Mouse (Mus musculus): Measurements from ENCODE around the gene Wdr74. TPM values are rescaled to one million over a fixed set of nuclear protein-coding genes. Genes with fewer than 3 reads are reported as not detected.
"Not testable (repeated sequence)": the region's sequence is repeated elsewhere in the genome, so short reads cannot be mapped to it uniquely, and the experiment has no call there.

The Wdr74 gene
- polyA plus RNA-seq, 1 experiment, result 55.5 TPM

DNA sequence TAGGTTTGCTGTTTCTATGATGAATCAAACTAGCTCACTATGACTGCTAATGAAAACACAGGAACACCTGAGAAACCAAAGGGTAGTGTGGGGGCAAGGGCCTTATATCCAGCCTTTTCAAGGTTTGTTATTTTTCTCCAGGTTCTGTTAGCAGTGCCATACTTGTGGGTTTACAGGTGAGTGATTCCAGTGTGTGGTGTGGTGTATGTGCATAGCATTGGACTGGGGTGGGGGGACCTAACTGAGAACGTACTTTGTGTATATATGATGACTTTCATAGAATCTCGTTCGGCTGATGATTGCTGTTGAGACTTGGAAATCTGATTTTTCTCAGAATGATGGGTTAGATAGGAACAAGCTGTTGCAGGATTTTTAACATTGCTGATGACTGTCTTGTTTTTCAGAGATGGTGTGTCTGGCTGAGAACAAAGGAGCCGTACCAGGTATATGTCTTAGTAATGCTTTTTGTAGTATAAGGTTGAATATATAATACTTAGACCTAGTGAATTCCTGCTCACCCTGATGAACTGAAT, 10.5 kb upstream of the Wdr74 start:
- 40% methylated on average over 4 of the region's 4 CpGs for WGBS
- H3K27me3 ChIP-seq (ENCODE audit: control insufficient read depth, insufficient read depth, low read length), result no peaks in the 10 kb centered on the region
- no peak overlapping the region for H3K4me3 ChIP-seq (replicated peaks; ENCODE audit: insufficient read depth, low read depth, low read length)
- no peak for DNase-seq
- peaks cover 10% of the 10 kb centered on the region for H3K4me1 ChIP-seq (ENCODE audit: control insufficient read depth, insufficient read depth, low read length)
- TF ChIP-seq CTCF (IDR thresholded peaks at IDR 0.05; ENCODE audit: borderline replicate concordance, insufficient read depth, low read depth, low read length) (no peak), POLR2A (IDR thresholded peaks at IDR 0.05; ENCODE audit: borderline replicate concordance, insufficient read depth, low read length) (no peak)
- no peak overlapping the region for H3K27ac ChIP-seq (ENCODE audit: insufficient read depth, low read length)

DNA sequence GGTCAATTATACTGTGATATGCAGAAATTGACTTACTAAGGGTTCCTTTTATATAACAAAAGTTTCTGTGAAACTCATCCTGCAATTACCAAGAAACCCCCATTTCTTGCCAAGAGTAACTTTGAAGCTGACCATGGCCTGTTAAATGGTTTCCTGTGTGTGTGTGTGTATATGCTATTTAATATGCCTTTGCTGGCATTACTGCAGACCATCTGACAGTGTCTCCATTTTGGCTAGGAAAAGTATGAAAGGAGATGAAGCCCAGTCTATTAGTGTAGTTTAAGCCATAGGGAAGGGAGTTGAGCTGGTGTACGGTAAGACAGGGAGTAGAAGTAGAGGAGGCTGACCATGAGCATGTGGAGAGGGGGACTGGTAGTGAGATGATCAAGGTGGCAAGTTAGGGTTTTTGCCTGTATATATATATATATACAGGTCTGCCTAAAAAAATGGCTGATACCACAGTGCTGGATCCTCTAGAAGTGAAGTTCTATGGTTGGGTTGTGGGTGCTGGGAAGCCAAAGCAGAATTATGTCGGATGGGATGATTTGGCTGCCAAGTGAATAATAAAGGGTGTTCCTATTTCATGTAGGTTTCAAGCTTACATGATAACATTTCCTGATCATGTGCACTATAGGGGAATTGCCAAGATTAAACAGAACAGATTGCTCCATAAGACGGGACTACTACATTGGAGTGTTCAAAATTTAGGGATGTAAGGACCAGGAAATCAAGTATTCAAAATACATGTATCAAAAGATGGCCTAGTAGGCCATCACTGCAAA, 8.8 kb upstream of the Wdr74 start:
- TF ChIP-seq CTCF (IDR thresholded peaks at IDR 0.05; ENCODE audit: borderline replicate concordance, insufficient read depth, low read depth, low read length) (no peak), POLR2A (IDR thresholded peaks at IDR 0.05; ENCODE audit: borderline replicate concordance, insufficient read depth, low read length) (no peak)
- Histone ChIP-seq H3K27ac (ENCODE audit: insufficient read depth, low read length) (no peak overlapping the region), H3K27me3 (ENCODE audit: control insufficient read depth, insufficient read depth, low read length) (no peaks in the 10 kb centered on the region), H3K4me1 (ENCODE audit: control insufficient read depth, insufficient read depth, low read length) (peaks cover 5% of the 10 kb centered on the region; the same call in 1 of the 2 replicates), H3K4me3 (replicated peaks; ENCODE audit: insufficient read depth, low read depth, low read length) (no peak overlapping the region)
- 32% methylated on average over 3 of the region's 3 CpGs for WGBS
- no peak for DNase-seq

DNA sequence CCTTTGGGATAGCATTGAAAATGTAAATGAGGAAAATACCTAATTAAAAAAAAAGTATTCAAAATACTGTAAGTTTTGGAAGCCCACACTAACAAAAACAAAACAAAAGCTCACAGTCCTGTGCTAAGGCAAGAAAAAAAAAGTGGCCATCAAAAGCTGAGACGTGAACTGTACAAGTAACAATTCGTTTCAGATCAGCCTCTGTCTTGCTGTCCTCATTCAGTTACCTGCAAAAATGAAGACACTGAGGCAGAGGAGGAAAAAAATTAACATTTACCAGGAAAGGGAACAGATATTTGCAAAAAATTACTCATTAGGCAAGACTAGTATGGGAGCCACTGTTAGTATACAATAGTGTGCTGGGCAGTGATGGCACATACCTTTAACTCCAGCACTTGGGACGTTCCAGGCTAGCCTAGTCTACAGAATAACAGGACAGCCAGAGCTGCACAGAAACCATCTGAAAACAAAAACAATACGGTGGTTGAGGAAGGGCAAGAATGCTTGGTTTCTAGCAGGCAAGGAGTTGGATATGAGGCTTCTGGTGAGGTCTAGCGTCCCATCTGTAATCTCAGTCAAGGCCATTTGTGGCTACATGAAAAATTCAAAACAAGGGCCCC, 8.0 kb upstream of the Wdr74 start:
- TF ChIP-seq POLR2A (IDR thresholded peaks at IDR 0.05; ENCODE audit: borderline replicate concordance, insufficient read depth, low read length) (no peak), CTCF (IDR thresholded peaks at IDR 0.05; ENCODE audit: borderline replicate concordance, insufficient read depth, low read depth, low read length) (no peak)
- H3K27me3 ChIP-seq (ENCODE audit: control insufficient read depth, insufficient read depth, low read length), result no peaks in the 10 kb centered on the region
- 38% methylated on average over 5 of the region's 5 CpGs for WGBS
- DNase-seq, result no peak
- no peak overlapping the region for H3K4me3 ChIP-seq (replicated peaks; ENCODE audit: insufficient read depth, low read depth, low read length)
- no peak overlapping the region for H3K27ac ChIP-seq (ENCODE audit: insufficient read depth, low read length)
- peaks cover 5% of the 10 kb centered on the region; the same call in 1 of the 2 replicates for H3K4me1 ChIP-seq (ENCODE audit: control insufficient read depth, insufficient read depth, low read length)

GRCm38 (mm10) chr19:8728335-8729099, 7.1 kb upstream of the Wdr74 start:
- not testable (repeated sequence) for H3K27me3 ChIP-seq (ENCODE audit: control insufficient read depth, insufficient read depth, low read length); H3K4me3 ChIP-seq (replicated peaks; ENCODE audit: insufficient read depth, low read depth, low read length); H3K27ac ChIP-seq (ENCODE audit: insufficient read depth, low read length); H3K4me1 ChIP-seq (ENCODE audit: control insufficient read depth, insufficient read depth, low read length); DNase-seq
- 50% methylated on average over 3 of the region's 3 CpGs for WGBS

DNA sequence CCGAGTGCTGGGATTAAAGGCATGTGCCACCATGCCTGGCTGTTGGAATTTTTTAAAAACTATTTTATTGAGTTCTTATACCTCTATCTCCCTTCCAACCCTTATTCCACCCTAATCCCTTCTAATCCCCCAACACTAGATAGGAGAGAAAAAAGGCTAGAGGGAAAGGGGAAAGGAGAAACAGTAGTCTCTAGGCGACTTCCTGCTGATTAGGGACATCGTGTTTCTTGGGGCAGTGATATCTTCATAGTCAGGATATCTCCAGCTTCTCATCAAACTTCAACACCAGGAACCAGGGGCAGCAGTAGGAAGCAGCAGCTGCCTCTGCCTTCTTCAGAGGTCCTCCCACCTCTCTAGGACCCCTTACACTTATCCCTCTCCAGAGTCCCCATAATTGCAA, 1.3 kb upstream of the Wdr74 start:
- no peak for TF ChIP-seq POLR2A (IDR thresholded peaks at IDR 0.05; ENCODE audit: borderline replicate concordance, insufficient read depth, low read length)
- no peak for TF ChIP-seq CTCF (IDR thresholded peaks at IDR 0.05; ENCODE audit: borderline replicate concordance, insufficient read depth, low read depth, low read length)
- 79% methylated on average over 3 of the region's 3 CpGs for WGBS
- H3K27me3 ChIP-seq (ENCODE audit: control insufficient read depth, insufficient read depth, low read length), result no peaks in the 10 kb centered on the region
- no peak for DNase-seq
- no peaks in the 10 kb centered on the region; the same call in 1 of the 2 replicates for H3K4me1 ChIP-seq (ENCODE audit: control insufficient read depth, insufficient read depth, low read length)
- H3K4me3 ChIP-seq (replicated peaks; ENCODE audit: insufficient read depth, low read depth, low read length), result no peak overlapping the region
- no peak overlapping the region for H3K27ac ChIP-seq (ENCODE audit: insufficient read depth, low read length)

DNA sequence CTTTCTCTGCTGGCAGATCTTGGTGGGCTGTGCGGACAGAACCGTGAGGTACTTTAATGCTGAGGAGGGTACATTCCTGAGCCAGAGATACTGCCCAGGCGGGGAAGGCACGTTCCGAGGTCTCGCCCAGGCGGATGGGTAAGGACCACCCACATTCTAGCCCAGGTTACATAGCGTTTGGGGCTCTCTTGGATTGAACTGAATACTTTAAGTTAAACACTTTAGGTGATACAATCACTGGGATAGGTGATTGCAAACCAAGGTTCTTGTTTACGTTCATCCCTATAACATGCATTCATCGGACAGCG, 487 bp downstream of the Wdr74 start:
- no peak for DNase-seq
- Histone ChIP-seq H3K4me1 (ENCODE audit: control insufficient read depth, insufficient read depth, low read length) (peaks cover 2% of the 10 kb centered on the region; the same call in 1 of the 2 replicates), H3K4me3 (replicated peaks; ENCODE audit: insufficient read depth, low read depth, low read length) (peak overlapping the region; percentile 84), H3K27ac (ENCODE audit: insufficient read depth, low read length) (no peak overlapping the region), H3K27me3 (ENCODE audit: control insufficient read depth, insufficient read depth, low read length) (no peaks in the 10 kb centered on the region)
- WGBS, result 2% methylated on average over 11 of the region's 11 CpGs
- TF ChIP-seq CTCF (IDR thresholded peaks at IDR 0.05; ENCODE audit: borderline replicate concordance, insufficient read depth, low read depth, low read length) (no peak), POLR2A (IDR thresholded peaks at IDR 0.05; ENCODE audit: borderline replicate concordance, insufficient read depth, low read length) (no peak)

- TF ChIP-seq POLR2A (IDR thresholded peaks at IDR 0.05; ENCODE audit: borderline replicate concordance, insufficient read depth, low read length), result no peak
- no peak for TF ChIP-seq CTCF (IDR thresholded peaks at IDR 0.05; ENCODE audit: borderline replicate concordance, insufficient read depth, low read depth, low read length)
- Histone ChIP-seq H3K4me1 (ENCODE audit: control insufficient read depth, insufficient read depth, low read length) (peaks cover 6% of the 10 kb centered on the region; the same call in 1 of the 2 replicates), H3K27ac (ENCODE audit: insufficient read depth, low read length) (no peak overlapping the region), H3K4me3 (replicated peaks; ENCODE audit: insufficient read depth, low read depth, low read length) (no peak overlapping the region), H3K27me3 (ENCODE audit: control insufficient read depth, insufficient read depth, low read length) (no peaks in the 10 kb centered on the region)
- WGBS, result 86% methylated on average over 7 of the region's 7 CpGs
- DNase-seq, result no peak
Measured at GRCm38 (mm10) chr19:8738911-8739310, 3.3 kb downstream of the Wdr74 start.
